Mouse (Mus musculus) forelimb bud, embryonic 11.5 days (tissue): Measurements from ENCODE around the gene Gm17949.
A peak's percentile ranks its signal among the peaks of the same experiment; 100 is the strongest.
"Not testable (repeated sequence)": the region's sequence is repeated elsewhere in the genome, so short reads cannot be mapped to it uniquely, and the experiment has no call there.

Experiments used
- DNase-seq: peaks from one replicate; pipeline ENCODE4 v3.0.0-alpha.2; 2012; ENCODE audit warnings: low read depth, low spot score

Gm17949 gene

GRCm38 (mm10) chr17:57041554-57041953 is 30.3 kb downstream of the Gm17949 start, which contains the start of gene Slc25a41:
TSS of gene Slc25a41 (minus strand) at chr17:57041654.
- no peak for DNase-seq

DNA sequence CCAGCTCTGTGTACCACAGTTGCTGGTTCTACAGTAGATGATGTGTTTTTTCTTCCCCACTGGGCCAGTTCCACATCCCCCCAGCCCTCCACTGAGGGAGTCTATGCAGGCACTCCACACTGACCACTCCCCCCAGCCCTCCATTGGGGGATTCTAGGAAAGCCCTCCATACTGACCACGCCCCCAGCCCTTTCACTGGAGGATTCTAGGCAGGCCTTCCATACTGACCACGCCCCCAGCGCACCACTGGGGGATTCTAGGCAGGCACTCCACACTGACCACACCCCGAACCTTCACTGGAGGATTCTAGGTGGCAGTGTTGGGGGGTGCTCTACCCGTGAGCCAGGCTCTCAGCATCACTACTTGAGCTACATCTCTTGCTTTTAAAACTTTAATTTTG is 36.1 kb downstream of the Gm17949 start:
- no peak for DNase-seq

DNA sequence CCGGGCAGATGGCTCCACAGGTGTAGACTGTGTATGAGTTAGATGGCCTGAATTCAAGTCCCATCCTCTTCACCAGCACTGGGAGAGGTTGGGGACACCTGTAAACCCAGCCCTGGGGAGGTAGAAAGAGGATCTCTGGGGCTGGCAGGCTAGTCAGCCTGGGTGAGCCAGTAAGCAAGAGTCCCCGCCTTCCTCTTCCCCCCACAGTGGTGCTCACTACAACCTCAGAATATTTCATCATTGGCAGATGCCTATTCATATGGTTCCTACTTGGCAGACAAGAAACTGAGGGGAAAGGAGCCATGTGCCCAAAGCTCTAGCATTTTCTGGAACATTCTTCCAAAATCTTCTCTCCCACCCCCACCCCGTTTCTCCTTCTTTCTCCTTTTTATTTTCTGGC is 37.5 kb downstream of the Gm17949 start:
- no peak for DNase-seq

- DNase-seq: not testable (repeated sequence)
These were observed 40.4 kb downstream of the Gm17949 start for GRCm38 (mm10) chr17:57051679-57052078.

- no peak for DNase-seq
These were observed 45.0 kb downstream of the Gm17949 start for GRCm38 (mm10) chr17:57056246-57056645.

DNA sequence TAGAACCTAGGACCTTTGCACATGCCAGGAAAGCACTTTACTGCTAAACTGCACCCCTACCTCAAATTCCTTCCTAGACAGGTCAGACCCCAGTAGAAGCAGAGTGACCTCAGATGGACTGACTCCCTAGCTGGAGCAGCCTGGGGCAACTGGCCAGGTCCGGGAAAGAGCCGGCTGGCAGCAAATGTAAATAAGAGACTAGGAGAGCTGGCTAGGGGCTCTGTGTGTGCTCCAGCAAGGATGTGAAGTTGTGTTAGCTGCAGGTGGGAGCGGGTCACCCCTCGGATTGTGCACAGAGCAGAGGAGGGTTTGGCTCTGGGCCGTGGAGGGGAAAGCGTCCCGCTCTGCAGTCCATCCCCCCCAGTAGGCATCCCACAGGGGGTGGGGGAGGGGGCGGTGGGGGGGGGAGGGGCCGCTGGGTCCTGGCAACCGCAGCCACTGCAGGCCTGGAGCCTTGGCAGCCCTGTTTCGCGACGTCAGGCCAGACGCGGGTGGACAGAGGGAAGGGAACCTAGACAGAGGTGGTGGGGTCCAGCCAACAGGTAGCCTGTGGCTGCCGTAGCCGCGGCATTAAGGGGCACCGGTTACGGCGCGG is 47.7 kb downstream of the Gm17949 start, which contains the start of gene Crb3:
Gene Crb3 (plus strand): TSS at position 215 of the 595 bp plus-strand sequence.
- no peak for DNase-seq

- DNase-seq: peak; percentile 50
These were observed 48.3 kb downstream of the Gm17949 start, which contains the start of gene Slc25a23 for GRCm38 (mm10) chr17:57059486-57059977. TSS of gene Slc25a23 (minus strand) at chr17:57059863.

- DNase-seq: peak; percentile 92
These were observed 49.0 kb downstream of the Gm17949 start for GRCm38 (mm10) chr17:57060231-57060801.

DNA sequence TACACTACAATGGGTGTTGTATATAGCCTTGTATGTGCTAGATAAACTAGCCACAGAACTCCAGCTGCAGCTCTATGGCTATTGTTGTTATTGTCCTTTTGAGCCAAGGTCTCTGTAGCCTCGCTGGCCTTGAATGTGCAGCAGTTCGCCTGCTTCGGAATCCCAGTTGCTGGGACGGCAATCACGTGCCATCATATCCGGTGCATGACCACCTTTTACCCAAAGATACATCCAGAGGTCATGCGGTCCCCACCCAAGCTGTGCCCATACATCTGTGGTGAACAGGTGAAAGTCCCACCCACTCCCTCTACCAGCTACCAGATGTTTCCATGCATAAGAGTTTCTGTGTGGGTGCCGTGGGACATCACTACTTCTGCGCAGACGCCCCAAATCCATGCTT is 49.8 kb downstream of the Gm17949 start:
- no peak for DNase-seq

- DNase-seq: no peak
These were observed 50.8 kb downstream of the Gm17949 start for GRCm38 (mm10) chr17:57062011-57062521.

GRCm38 (mm10) chr17:57062548-57062947 is 51.3 kb downstream of the Gm17949 start:
- no peak for DNase-seq

GRCm38 (mm10) chr17:57063031-57063430 is 51.8 kb downstream of the Gm17949 start:
- no peak for DNase-seq

DNA sequence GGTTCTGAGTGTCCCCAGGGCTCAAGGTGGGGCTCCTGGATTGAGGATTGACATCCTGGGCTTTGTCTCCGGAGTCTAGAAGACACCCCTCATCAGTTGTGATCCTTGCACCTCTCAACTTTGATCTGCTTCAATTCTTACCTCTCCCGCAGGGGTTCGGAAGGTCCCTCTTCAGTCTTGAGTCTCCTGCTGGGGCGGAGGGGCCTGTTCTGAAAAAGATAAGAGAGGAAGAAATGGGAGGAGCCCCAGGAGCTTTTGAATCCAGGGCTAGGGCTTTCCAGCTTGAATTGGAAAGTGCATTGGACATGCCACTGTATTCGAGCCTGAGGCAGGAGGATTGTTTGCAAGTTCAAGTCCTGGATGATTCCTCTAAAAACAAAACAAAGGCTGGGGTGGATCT is 55.6 kb downstream of the Gm17949 start:
- DNase-seq: no peak

GRCm38 (mm10) chr17:57070272-57070671 is 59.0 kb downstream of the Gm17949 start:
- DNase-seq: no peak

- peak; percentile 18 for DNase-seq
These were observed 59.4 kb downstream of the Gm17949 start for GRCm38 (mm10) chr17:57070699-57071098.
